Mouse (Mus musculus): ENCODE measurements around the gene Hbq1b.
"Not testable (repeated sequence)": the region's sequence is repeated elsewhere in the genome, so short reads cannot be mapped to it uniquely, and the experiment has no call there.

The Hbq1b gene

GRCm38 (mm10) chr11:32299865-32300264 lies 13.1 kb downstream of the Hbq1b start, which contains the start of gene Hbq1a:
Gene Hbq1a, plus strand, starts transcription at chr11:32300069.
- not testable (repeated sequence) for DNase-seq (ENCODE audit: low read depth, low spot score)

- no peak for DNase-seq (ENCODE audit: low read depth, low spot score)
These were observed 13.8 kb downstream of the Hbq1b start for GRCm38 (mm10) chr11:32300279-32301267.

- no peak for DNase-seq (ENCODE audit: low read depth, low spot score)
These were observed 14.7 kb downstream of the Hbq1b start for GRCm38 (mm10) chr11:32301506-32301905.

- no peak for DNase-seq (ENCODE audit: low read depth, low spot score)
These were observed 16.2 kb downstream of the Hbq1b start for GRCm38 (mm10) chr11:32302824-32303419.

GRCm38 (mm10) chr11:32303455-32303854 lies 16.7 kb downstream of the Hbq1b start:
- DNase-seq (ENCODE audit: low read depth, low spot score): no peak

- no peak for DNase-seq (ENCODE audit: low read depth, low spot score)
These were observed 20.2 kb downstream of the Hbq1b start for GRCm38 (mm10) chr11:32307006-32307405.

- DNase-seq (ENCODE audit: low read depth, low spot score): no peak
These were observed 22.7 kb downstream of the Hbq1b start for GRCm38 (mm10) chr11:32309446-32309845.

DNA sequence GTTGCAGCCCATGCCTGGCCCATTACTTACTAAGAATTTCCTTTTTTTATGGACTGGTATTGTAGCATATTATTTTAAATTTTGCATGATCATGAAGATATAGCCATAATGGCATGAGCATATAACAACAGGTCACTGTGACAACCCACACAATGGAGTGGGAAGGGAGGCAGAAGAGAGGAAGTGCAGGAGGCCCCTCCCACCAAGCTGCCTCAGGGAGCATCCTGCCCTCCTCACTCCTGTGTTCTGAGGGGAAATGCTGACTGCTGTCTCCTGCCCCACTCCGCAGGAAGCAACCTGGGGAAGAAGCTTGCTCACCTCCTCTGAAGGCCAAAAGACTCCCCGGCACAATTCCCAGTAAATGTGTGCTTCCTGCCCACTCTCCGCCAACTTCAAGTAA lies 23.2 kb downstream of the Hbq1b start:
- no peak for DNase-seq (ENCODE audit: low read depth, low spot score)

DNA sequence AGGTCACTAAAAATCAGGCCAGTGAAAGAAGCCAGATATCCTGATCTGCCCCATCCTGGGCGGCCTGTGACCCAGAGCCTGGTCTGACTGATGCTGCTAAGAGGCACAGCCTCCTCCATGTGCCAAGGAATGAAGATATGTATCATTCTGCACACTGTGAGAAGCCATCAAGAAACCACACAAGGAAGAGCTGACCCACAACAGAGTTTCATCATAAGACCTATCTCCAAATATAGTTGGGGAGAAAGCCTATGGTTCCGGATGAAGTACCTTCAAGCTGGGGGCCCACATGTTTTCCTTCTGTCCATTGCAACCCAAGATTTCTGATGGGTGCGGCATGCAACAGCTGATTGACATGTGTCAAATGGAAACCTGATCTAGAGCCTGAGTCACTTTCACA lies 29.2 kb downstream of the Hbq1b start:
- no peak for DNase-seq (ENCODE audit: low read depth, low spot score)

GRCm38 (mm10) chr11:32320507-32321195 lies 33.9 kb downstream of the Hbq1b start:
- DNase-seq (ENCODE audit: low read depth, low spot score): no peak

DNA sequence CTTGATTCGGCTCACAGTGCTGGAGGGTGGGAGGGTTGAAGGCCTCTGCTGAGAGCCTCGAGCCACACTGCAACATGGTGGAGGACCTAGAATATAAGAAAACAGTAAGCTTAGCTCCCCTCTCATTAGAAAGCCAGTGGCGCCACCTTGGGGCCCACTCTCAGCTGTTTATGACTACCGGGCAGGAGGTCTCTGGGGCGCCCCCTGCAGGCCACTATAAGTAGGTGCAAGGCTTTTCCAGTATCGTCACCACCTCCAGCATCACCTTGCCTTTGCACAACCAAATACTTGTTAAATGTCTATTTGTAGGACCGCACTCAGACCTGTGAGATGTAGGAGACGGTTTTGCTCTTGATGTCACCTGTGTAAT lies 34.4 kb downstream of the Hbq1b start:
- peak; percentile 54 for DNase-seq (ENCODE audit: low read depth, low spot score)

- DNase-seq (ENCODE audit: low read depth, low spot score): peak; percentile 72
These were observed 37.8 kb downstream of the Hbq1b start for GRCm38 (mm10) chr11:32324609-32325008.

DNA sequence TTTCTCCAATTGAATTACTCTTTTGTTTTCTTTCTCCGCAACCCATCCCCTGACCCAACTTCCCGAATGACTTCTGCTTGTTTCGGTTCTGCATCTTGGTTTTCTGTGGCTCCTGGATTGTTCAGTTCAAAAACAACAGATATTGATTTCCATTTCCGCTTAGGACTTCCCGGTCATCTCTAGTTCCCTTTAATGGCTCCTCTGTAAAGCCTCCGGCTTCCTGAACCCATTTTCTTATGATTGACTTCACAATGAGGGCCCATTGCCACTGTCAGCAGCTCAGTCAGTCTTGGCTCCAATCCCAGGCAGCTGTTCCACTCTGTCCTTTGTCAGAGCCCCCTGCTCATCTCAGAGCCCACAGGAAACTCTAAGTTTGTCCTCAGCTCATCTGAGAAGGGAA lies 44.3 kb downstream of the Hbq1b start:
- no peak for DNase-seq (ENCODE audit: low read depth, low spot score)

DNA sequence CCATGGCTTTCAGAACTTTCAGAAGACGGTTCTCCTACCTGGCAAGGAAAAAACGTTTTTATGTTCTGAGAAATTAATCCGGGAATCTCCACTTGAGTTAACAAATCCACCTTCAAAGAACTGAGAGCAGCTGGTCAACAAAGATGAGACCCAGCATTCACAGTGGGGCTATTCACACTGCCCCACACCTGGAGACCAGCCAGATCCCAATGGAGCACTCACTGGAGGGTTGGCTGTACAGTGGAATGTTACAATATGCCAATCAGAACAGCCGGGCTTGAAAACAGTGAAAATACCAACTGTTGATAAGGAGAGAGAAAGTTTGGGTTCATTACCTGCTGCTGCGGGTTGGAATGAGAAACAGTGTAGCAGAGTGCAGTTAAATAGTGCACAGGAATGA lies 45.1 kb downstream of the Hbq1b start:
- DNase-seq (ENCODE audit: low read depth, low spot score): no peak

DNA sequence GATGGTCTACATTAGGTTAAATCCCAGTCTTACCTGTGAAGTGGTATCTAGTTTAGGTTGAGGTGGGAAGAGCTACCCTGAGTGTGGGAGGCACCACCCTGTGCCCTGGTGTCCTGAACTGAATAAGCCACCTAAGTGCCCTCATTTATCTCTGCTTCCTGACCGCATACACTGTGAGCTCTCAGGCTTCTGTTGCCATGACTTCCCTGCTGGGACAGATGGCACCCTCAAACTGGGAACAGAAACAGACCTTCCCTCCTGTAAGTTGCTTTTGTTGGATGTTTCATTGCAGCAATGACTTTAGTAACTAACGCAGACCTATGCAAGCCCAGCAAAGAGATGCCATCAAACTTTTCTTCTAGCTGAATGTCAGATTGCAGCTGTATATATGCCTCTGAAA lies 46.5 kb downstream of the Hbq1b start:
- no peak for DNase-seq (ENCODE audit: low read depth, low spot score)

- peak; percentile 68 for DNase-seq (ENCODE audit: low read depth, low spot score)
These were observed 49.7 kb downstream of the Hbq1b start for GRCm38 (mm10) chr11:32336435-32336907.
